Mouse (Mus musculus) layer of hippocampus, postnatal 14 days (tissue): Measurements from ENCODE around the gene Chst13. TPM values are rescaled to one million over a fixed set of nuclear protein-coding genes. Genes with fewer than 3 reads are reported as not detected.
A peak's percentile ranks its signal among the peaks of the same experiment; 100 is the strongest.

Source experiments
- DNase-seq, 2 experiments: peaks; one replicate each; pipeline ENCODE4 v3.0.0; 2021 to 2022; ENCODE audit warnings: low spot score in 2 of 2, mixed read lengths in 1 of 2
- long read RNA-seq, 2 experiments: library from polyadenylated mRNA; stranded (forward); transcript quantifications; one replicate each; pipeline ENCODE4 v2.0.0; 2021
- total RNA-seq, 2 experiments: library from RNA; stranded (reverse); gene quantifications; 2 replicates each; pipeline ENCODE4 v1.2.3; 2021

Chst13 gene
- not detected for total RNA-seq
- long read RNA-seq, experiment 1 = 0 reads
- long read RNA-seq, experiment 2 = 0 reads

DNA sequence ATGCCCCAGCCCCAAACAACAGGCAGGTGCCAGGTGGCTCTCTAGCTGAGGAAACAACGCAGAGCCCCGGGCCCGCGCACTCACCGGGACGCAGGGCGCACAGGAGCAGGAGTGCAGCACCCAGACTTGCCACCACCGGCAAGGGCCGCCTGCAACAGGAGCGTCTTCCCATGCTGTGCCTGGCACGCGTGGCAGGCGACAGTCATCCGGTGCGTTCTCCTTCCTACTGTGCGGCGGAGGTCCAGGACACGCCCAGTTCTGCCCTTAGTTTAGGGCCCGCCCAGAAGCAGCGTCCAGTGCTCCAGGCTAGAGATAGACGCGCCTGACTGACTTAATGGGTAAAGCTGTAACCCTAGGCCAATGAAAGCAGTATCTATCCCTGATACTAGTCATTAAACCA lies at the start of gene Chst13:
TSS of gene Chst13 (minus strand) at position 195 of the 400 bp plus-strand sequence.
- no peak for DNase-seq

DNA sequence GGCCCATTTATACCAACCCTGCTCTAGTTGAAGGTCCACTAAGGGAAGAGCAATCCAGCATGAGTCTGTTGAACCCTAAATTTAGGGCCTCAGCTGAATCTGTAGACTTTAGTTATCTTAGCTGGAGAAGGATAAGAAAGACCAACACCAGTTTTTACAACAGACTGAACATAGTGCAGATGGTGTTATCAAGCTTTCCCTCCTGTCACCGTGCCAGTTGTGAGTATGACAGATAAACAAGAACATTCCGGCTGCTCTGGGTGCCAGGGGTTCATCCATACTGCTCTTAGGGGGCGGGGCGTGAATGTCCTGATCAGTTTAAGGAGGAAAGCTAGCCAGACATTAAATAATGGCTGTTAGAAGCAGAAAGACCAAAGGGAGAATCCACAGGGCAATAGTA lies 49.7 kb upstream of the Chst13 start:
- DNase-seq = peak in 1 of 2 experiments; percentile 47

- DNase-seq = peak in 1 of 2 experiments; percentile 40
Observed at GRCm38 (mm10) chr6:90369725-90370553, 45.0 kb upstream of the Chst13 start.

GRCm38 (mm10) chr6:90368976-90369724 lies 44.2 kb upstream of the Chst13 start, which contains the start of gene Zxdc:
Gene Zxdc (plus strand): TSS chr6:90369492.
- DNase-seq = peak; percentile 99 to 100

- DNase-seq = no peak
Observed at GRCm38 (mm10) chr6:90363301-90363700, 38.3 kb upstream of the Chst13 start.

- DNase-seq = no peak
Observed at GRCm38 (mm10) chr6:90360922-90361614, 36.1 kb upstream of the Chst13 start.

GRCm38 (mm10) chr6:90360024-90360781 lies 35.2 kb upstream of the Chst13 start:
- DNase-seq = no peak

DNA sequence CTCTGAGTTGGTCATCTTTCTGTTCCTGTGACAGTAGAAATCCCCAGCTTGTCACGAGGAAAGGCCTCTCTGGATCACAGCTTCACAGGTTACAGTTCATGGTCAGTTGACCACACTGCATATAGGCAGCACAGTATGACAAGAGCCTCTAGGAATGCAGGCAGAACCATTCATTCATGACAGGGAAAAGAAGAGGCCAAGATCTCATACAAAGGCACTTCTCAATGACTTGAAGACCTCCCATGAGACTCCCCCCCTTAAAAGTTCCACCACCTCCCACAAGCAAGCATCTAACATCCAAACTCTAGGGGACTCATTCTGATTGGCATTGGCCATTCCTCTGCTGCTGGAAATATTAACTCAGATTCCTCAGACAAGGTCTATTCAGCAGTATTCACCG lies 34.5 kb upstream of the Chst13 start:
- DNase-seq = no peak

DNA sequence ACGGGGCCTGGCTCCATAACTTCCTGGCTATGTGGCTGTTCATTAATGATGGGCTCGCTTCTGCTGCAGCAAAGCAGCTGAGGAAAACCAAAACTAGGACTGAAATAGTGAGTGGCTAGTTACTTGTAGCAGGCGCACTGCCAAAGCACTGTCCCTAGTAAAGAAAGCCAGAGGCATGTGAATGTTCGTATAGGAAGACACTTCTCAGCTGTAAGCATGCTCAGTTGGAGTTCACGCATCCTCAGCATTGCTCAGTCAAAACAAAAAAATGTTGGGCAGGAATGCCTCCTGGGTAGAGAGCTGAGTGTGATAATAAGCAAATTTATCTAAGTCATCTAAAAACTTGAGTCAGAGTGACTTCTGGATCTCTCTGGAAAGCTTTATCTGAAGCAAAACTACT lies 33.2 kb upstream of the Chst13 start:
- DNase-seq = no peak

DNA sequence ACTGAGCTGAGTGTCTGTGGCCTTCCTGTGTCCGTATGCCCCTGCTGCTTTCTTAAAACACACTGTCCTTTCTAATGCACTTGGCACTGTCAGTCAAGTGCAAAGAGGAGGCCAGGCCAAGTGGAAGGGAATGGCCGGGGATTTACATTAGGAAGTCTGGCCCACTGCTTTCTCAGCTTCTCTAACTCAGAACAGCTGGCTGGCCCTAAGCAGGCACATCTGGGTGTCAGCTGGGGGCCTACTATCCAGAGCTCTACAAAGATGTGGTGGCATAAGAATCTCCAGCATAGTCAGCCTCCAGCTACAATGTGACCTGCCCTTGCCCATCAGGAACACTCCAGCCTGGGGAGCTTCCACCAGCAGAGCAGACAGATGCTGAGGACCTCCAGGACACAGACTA lies 25.0 kb upstream of the Chst13 start:
- no peak for DNase-seq

GRCm38 (mm10) chr6:90348500-90348899 lies 23.5 kb upstream of the Chst13 start:
- no peak for DNase-seq

- no peak for DNase-seq
Observed at GRCm38 (mm10) chr6:90347183-90347582, 22.2 kb upstream of the Chst13 start.

- no peak for DNase-seq
Observed at GRCm38 (mm10) chr6:90342343-90342742, 17.4 kb upstream of the Chst13 start.

- DNase-seq = no peak
Observed at GRCm38 (mm10) chr6:90334244-90334643, 9.3 kb upstream of the Chst13 start.

DNA sequence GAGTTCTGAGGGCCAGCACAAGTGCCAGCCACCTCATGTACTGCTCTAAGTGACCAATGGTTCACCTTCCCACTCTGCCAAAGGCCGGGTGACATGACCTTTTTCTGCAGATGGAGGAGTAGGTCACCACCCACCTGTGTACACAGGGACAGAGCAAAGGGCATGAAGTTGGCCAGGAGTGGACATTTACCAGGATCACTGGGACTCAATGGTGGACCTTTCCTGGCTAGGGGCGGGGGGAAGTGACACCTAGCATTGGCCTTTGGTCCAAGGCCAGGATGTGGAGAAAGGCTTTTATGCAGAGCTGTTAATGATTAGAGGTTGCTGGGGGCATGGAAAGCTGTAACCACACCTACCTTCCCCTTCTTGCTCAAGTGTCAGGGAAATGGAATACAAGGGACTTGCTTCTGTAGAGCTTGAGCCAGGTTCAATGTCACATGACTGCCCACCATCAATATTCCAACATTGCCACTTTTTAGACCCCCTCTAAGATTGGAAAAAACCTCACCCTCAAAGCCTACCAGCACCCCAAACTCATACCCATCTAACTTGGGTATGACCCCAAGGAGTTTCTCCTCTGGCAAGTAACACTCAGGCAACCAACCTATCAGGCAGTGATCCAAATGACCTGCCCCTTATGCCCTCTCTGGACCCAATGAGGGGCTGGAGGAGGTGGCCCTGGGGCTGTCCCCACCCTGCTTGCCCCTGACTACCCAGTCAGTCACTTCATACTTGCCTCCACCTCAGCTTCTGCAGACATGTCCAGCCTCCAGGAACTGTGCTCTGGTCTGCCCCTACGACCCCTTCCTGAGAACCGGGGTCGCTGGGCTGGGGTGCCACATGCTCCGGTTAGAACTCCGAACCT lies 7.8 kb upstream of the Chst13 start, which contains the start of gene Uroc1:
TSS of gene Uroc1 (plus strand) at position 724 of the 865 bp plus-strand sequence.
- DNase-seq = no peak

GRCm38 (mm10) chr6:90329953-90330352 lies 5.0 kb upstream of the Chst13 start:
- peak; percentile 79 to 87 for DNase-seq

DNA sequence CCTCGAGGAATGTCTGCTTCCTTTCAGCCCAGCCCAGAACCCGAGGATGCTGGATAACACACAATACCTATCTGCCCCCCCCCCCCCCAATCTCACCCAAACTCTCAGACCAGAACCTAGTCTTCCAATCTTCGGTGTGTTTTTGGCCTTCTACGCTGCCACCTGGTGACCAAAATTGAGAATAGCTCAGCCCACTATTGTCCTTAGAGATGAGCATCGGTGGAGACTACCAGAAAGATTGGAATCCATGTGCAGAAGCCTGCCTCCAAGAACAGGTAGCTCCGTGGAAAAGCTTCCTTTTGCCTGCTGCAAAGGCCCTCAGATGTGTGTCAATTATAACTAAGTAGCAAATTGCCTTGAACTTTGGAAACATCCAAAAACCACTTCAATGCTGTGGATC lies 2.7 kb upstream of the Chst13 start:
- peak; percentile 29 to 43 for DNase-seq

DNA sequence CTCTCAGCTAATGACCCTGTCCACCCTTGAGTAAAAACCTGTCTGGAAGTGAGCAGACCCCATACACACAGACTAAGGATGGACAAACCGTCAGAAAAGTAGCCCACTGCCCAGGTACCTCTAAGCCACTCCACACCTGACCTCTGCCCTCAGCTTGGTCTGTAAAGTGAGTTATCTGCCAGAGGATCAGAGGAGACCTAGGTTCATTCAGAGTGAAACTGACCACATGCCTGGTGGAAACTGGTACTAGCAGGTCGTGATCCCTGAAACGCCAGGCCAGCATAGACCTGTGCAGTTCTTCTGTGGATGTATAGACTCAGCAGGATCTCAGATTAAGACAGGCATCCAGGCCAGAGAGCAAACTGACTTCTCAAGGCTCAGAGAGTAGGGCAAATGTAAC lies 522 bp downstream of the Chst13 start:
- no peak for DNase-seq

DNA sequence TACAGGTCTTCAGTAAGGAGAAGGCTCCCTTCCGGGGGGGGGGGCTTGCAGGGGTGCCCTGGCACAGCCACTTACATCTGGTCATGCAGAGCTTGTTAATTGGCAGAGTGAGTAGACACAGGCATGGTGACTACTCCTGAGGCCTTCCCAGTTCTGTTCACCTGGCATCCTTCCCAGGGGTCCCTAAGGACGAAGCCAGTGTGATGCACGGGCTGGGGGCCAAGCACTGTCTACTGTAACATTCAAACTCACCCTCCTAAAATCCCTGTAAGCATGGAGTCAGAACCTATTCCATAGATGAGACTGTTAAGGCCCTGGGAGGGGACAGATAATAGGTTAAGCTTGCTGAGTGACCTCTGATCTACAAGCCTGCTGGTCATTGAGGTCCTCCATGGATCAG lies 959 bp downstream of the Chst13 start:
- DNase-seq = no peak

- no peak for DNase-seq
Observed at GRCm38 (mm10) chr6:90321811-90322210, 3.2 kb downstream of the Chst13 start.
